Mouse (Mus musculus) hindbrain, embryonic 11.5 days (tissue): ENCODE data around the gene Slc38a6. TPM values are rescaled to one million over a fixed set of nuclear protein-coding genes. Genes with fewer than 3 reads are reported as not detected.
A peak's percentile ranks its signal among the peaks of the same experiment; 100 is the strongest.

Experiments
- ATAC-seq: fragments of 200-750 bp; cut with Nextera tagmentation; 2 replicates; pipeline ENCODE4 v1.8.0; 2017; ENCODE audit warnings: mild to moderate bottlenecking, moderate TSS enrichment, moderate library complexity; ENCODE audit not compliant: low FRiP score
- DNase-seq: peaks from one replicate; pipeline ENCODE4 v3.0.0-alpha.2; 2015; ENCODE audit warnings: low spot score
- H3K27ac ChIP-seq: fragments of 300-500 bp; sonication (generic); 2 replicates; pipeline ENCODE4 v1.5.1; 2014; ENCODE audit warnings: mild to moderate bottlenecking, low read depth, low read length
- H3K27me3 ChIP-seq: fragments of 300-500 bp; sonication (generic); 2 replicates; pipeline ENCODE4 v1.6.1; 2014; ENCODE audit warnings: mild to moderate bottlenecking, low read length, moderate library complexity, mixed read lengths; ENCODE audit not compliant: control insufficient read depth, insufficient read depth
- H3K36me3 ChIP-seq: fragments of 300-500 bp; sonication (generic); 2 replicates; pipeline ENCODE4 v1.6.1; 2014; ENCODE audit warnings: mild to moderate bottlenecking, low read length, moderate library complexity, mixed read lengths; ENCODE audit not compliant: control insufficient read depth, insufficient read depth
- H3K4me1 ChIP-seq: fragments of 300-500 bp; sonication (generic); replicated peaks from 2 replicates; pipeline ENCODE4 v1.6.1; 2014; ENCODE audit warnings: low read length, mixed read lengths; ENCODE audit not compliant: control insufficient read depth, insufficient read depth
- H3K4me2 ChIP-seq: fragments of 300-500 bp; sonication (generic); replicated peaks from 2 replicates; pipeline ENCODE4 v1.6.1; 2014; ENCODE audit warnings: mild to moderate bottlenecking, low read depth, low read length
- H3K4me3 ChIP-seq: fragments of 300-500 bp; sonication (generic); 2 replicates; pipeline ENCODE4 v1.5.1; 2014; ENCODE audit warnings: low read depth, low read length
- H3K9ac ChIP-seq: fragments of 300-500 bp; sonication (generic); 2 replicates; pipeline ENCODE4 v1.6.1; 2014; ENCODE audit warnings: low read depth, low read length
- H3K9me3 ChIP-seq: fragments of 300-500 bp; sonication (generic); 2 replicates; pipeline ENCODE4 v1.6.1; 2016; ENCODE audit warnings: low read length; ENCODE audit not compliant: control insufficient read depth
- WGBS: fragments of 180-500 bp; shearing (Covaris S2); extraction: QIAGEN DNeasy Blood & Tissue Kit; methylation state at CpG from one replicate; pipeline ENCODE4 v1.1.7; 2014; 5-methylcytosine and 5-hydroxymethylcytosine counted together
- polyA plus RNA-seq: library from polyadenylated mRNA; unstranded; fragments of >200 nt; fragmentation: Nextera tagmentation; extraction: Ambion mirVana; gene quantifications from 2 replicates; pipeline ENCODE4 v1.2.1, GENCODE M21; 2014

The Slc38a6 gene
- 9.4 and 16.8 TPM in 2 replicates for polyA plus RNA-seq

GRCm38 (mm10) chr12:73286287-73287092 lies at the start of gene Slc38a6, which contains the start of gene Trmt5:
Gene Slc38a6 (plus strand): TSS chr12:73286779.
Gene Trmt5 (minus strand): TSS chr12:73286710.
- H3K27me3 ChIP-seq, result no peaks in the 10 kb centered on the region
- DNase-seq, result peak; percentile 94
- peak within 1 kb of the TSS; percentile 61 for H3K4me3 ChIP-seq
- under 1% methylated on average over 53 of the region's 53 CpGs for WGBS
- peak within 1 kb of the TSS; percentile 70 for H3K9ac ChIP-seq
- H3K9me3 ChIP-seq, result no peaks in the 10 kb centered on the region
- H3K27ac ChIP-seq, result peak within 1 kb of the TSS; percentile 81
- no peaks in the 10 kb centered on the region for H3K4me1 ChIP-seq
- ATAC-seq, result peak; percentile 98
- H3K36me3 ChIP-seq, result 0 out of 2 replicates have a peak, but pooled peaks cover 2% of the 10 kb centered on the region
- H3K4me2 ChIP-seq, result peak within 1 kb of the TSS; percentile 42

GRCm38 (mm10) chr12:73241960-73242359 lies 44.6 kb upstream of the Slc38a6 start:
- DNase-seq (peak; percentile 49), ATAC-seq (peak; percentile 72; the same call in 1 of the 2 replicates)
- Histone ChIP-seq H3K9me3 (no peaks in the 10 kb centered on the region), H3K4me3 (no peak overlapping the region), H3K4me1 (no peaks in the 10 kb centered on the region), H3K36me3 (no peaks in the 10 kb centered on the region), H3K27ac (no peak overlapping the region), H3K27me3 (no peaks in the 10 kb centered on the region), H3K4me2 (no peak overlapping the region), H3K9ac (no peak overlapping the region)
- 45% methylated on average over 10 of the region's 10 CpGs for WGBS

- 83% methylated on average over 5 of the region's 5 CpGs for WGBS
- DNase-seq, result no peak
- Histone ChIP-seq H3K4me1 (no peaks in the 10 kb centered on the region), H3K27me3 (no peaks in the 10 kb centered on the region), H3K4me2 (no peak overlapping the region), H3K36me3 (no peaks in the 10 kb centered on the region), H3K9me3 (no peaks in the 10 kb centered on the region), H3K9ac (no peak overlapping the region), H3K27ac (no peak overlapping the region), H3K4me3 (no peak overlapping the region)
- ATAC-seq, result no peak
These were observed 40.9 kb upstream of the Slc38a6 start for GRCm38 (mm10) chr12:73245687-73246086.

DNA sequence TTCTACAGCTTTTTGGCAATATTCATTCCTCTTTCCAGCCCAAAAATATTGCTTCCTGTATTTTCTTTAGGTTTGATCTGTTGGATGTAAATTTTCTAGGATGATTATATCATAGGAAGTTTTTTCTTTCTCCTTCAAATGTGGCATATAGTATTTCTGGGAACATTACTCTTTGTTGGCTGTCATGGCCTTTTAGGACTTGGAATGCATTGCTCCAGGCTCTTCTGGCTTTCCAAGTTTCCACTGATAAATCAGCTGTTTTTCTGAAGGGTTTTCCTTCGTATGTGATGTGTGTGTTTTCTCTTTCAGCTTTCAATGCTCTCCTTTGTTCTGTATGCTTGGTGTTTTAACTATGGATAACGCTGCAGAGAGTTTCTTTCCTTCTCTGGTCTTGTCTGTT lies 31.6 kb upstream of the Slc38a6 start:
- Histone ChIP-seq H3K4me1 (no peaks in the 10 kb centered on the region), H3K36me3 (no peaks in the 10 kb centered on the region), H3K9ac (no peak overlapping the region), H3K27ac (no peak overlapping the region), H3K9me3 (no peaks in the 10 kb centered on the region), H3K27me3 (no peaks in the 10 kb centered on the region), H3K4me3 (no peak overlapping the region), H3K4me2 (no peak overlapping the region)
- WGBS, result 78% methylated on average over 2 of the region's 2 CpGs
- ATAC-seq (no peak), DNase-seq (no peak)

DNA sequence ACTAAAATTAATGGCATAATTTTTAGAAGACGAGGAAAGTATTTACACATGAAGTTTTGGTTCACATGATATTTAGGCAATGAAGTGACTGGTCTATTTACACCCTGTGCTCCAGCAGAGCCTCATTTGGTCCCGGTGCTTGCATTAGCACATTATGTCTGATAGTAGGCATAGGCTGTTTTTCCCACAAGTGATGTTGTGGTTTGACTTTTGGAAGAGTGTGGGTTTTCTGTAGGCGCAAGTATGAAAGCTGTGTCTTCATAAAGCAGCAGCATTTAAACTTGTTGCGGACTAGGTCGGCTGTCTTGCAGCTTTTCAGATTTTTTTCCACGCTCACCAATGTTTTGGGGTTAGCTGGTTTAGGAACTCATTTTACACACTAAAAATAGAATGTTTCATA lies 27.3 kb upstream of the Slc38a6 start:
- ATAC-seq, result no peak
- Histone ChIP-seq H3K9ac (no peak overlapping the region), H3K4me1 (no peaks in the 10 kb centered on the region), H3K4me2 (no peak overlapping the region), H3K36me3 (no peaks in the 10 kb centered on the region), H3K9me3 (no peaks in the 10 kb centered on the region), H3K27me3 (no peaks in the 10 kb centered on the region), H3K27ac (no peak overlapping the region), H3K4me3 (no peak overlapping the region)
- WGBS, result 96% methylated on average over 6 of the region's 6 CpGs
- no peak for DNase-seq

- WGBS, result 96% methylated on average over 1 of the region's 1 CpGs
- H3K4me3 ChIP-seq, result no peak overlapping the region
- H3K36me3 ChIP-seq, result no peaks in the 10 kb centered on the region
- DNase-seq (no peak), ATAC-seq (no peak)
- no peaks in the 10 kb centered on the region for H3K9me3 ChIP-seq
- no peaks in the 10 kb centered on the region for H3K4me1 ChIP-seq
- H3K27me3 ChIP-seq, result no peaks in the 10 kb centered on the region
- H3K27ac ChIP-seq, result no peak overlapping the region
- no peak overlapping the region for H3K9ac ChIP-seq
- no peak overlapping the region for H3K4me2 ChIP-seq
These were observed 26.2 kb upstream of the Slc38a6 start for GRCm38 (mm10) chr12:73260339-73260738.

GRCm38 (mm10) chr12:73265381-73265978 lies 21.1 kb upstream of the Slc38a6 start:
- ATAC-seq (no peak), DNase-seq (no peak)
- Histone ChIP-seq H3K9me3 (no peaks in the 10 kb centered on the region), H3K27ac (no peak overlapping the region), H3K36me3 (no peaks in the 10 kb centered on the region), H3K27me3 (no peaks in the 10 kb centered on the region), H3K4me3 (no peak overlapping the region), H3K4me1 (no peaks in the 10 kb centered on the region; the same call in 1 of the 2 replicates), H3K4me2 (no peak overlapping the region), H3K9ac (no peak overlapping the region)
- 83% methylated on average over 3 of the region's 3 CpGs for whole genome bisulfite sequencing

DNA sequence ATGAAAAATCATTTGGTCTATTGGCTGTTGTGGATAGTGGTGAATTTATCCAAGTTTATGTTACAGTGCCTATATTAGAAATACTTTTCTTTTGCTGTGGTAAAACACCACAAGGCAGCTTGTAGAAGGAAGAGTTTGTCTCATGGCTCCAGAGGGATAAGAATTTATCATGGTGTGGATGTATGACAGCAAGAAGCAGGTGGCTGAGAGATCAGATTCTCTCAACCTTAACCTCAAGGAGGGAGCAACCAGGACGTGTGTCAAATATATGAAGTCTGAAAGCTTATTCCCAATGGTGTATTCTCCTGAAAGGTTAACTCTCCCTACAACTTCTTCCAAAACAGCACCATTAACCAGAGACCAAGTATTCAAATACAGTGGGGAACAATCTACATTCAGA lies 20.0 kb upstream of the Slc38a6 start:
- Histone ChIP-seq H3K4me3 (no peak overlapping the region), H3K27ac (no peak overlapping the region), H3K4me1 (no peaks in the 10 kb centered on the region; the same call in 1 of the 2 replicates), H3K27me3 (no peaks in the 10 kb centered on the region), H3K9me3 (no peaks in the 10 kb centered on the region), H3K36me3 (no peaks in the 10 kb centered on the region), H3K9ac (no peak overlapping the region), H3K4me2 (no peak overlapping the region)
- ATAC-seq, result no peak
- DNase-seq, result no peak
- 88% methylated on average over 1 of the region's 1 CpGs for WGBS
